Mouse (Mus musculus): ENCODE results near the gene Ccdc181. TPM values are rescaled to one million over a fixed set of nuclear protein-coding genes. Genes with fewer than 3 reads are reported as not detected.
A peak's percentile ranks its signal among the peaks of the same experiment; 100 is the strongest.

Ccdc181 gene
- polyA plus RNA-seq, 1 experiment from 2014 or later = 8.7 TPM

DNA sequence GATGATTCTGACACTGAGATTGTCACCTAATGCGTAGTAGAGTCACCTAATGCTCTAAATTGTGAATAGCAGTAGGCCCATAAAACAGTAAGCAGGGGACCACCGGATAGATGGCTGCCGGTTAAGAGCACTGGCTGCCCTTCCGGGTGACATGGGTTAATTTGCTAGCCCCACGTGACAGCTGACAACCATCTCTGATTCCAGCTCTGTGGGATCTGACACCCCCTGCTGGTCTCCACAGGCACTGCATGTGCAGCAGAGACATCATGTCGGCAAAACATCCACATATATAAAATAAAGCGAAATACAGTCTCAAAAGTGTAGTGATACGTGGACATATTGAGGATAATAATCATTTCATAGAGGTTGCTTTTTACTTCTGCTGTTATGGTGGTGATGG is 39.9 kb downstream of the Ccdc181 start:
- peak; percentile 45 for DNase-seq (ENCODE audit: low spot score)
- no peaks in the 10 kb centered on the region for H3K27me3 ChIP-seq (ENCODE audit: control insufficient read depth, insufficient read depth, low read length)
- H3K9me3 ChIP-seq (replicated peaks; ENCODE audit: control insufficient read depth, low read length) = no peaks in the 10 kb centered on the region
- no peak overlapping the region for H3K4me2 ChIP-seq (ENCODE audit: low read depth, low read length)
- H3K9ac ChIP-seq (replicated peaks; ENCODE audit: low read length) = no peak overlapping the region
- no peaks in the 10 kb centered on the region for H3K36me3 ChIP-seq (replicated peaks; ENCODE audit: control insufficient read depth, insufficient read depth, low read depth, low read length)
- WGBS = 72% methylated on average over 8 of the region's 8 CpGs
- H3K27ac ChIP-seq (replicated peaks; ENCODE audit: low read depth, low read length) = no peak overlapping the region
- no peak overlapping the region for H3K4me3 ChIP-seq (ENCODE audit: low read depth, low read length)
- H3K4me1 ChIP-seq (ENCODE audit: control insufficient read depth, insufficient read depth, low read length) = no peaks in the 10 kb centered on the region
- ATAC-seq (replicated peaks; ENCODE audit: insufficient number of reproducible peaks, low FRiP score, low TSS enrichment, low read depth) = no peak

DNA sequence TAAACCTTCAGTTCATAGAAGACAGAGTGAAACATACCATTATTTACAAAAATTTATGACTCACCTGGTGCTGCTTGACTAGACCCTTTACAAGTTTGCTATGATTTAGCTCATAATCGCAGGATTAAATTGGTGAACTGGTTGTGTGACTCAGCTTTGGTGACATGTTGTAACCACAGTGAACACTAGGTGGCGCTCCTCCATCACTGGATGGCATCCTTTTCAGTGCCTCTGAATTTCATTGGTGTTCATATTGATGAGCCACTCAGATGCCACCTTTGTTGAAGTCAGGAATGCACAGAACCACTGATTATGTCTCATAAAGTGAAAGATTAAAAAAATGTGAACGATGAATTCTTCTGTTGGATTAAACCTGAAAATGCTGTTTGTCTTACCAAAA is 41.3 kb downstream of the Ccdc181 start:
- Histone ChIP-seq H3K27ac (replicated peaks; ENCODE audit: low read depth, low read length) (no peak overlapping the region), H3K27me3 (ENCODE audit: control insufficient read depth, insufficient read depth, low read length) (no peaks in the 10 kb centered on the region), H3K9me3 (replicated peaks; ENCODE audit: control insufficient read depth, low read length) (no peaks in the 10 kb centered on the region), H3K4me2 (ENCODE audit: low read depth, low read length) (no peak overlapping the region), H3K4me1 (ENCODE audit: control insufficient read depth, insufficient read depth, low read length) (no peaks in the 10 kb centered on the region), H3K4me3 (ENCODE audit: low read depth, low read length) (no peak overlapping the region), H3K9ac (replicated peaks; ENCODE audit: low read length) (no peak overlapping the region), H3K36me3 (replicated peaks; ENCODE audit: control insufficient read depth, insufficient read depth, low read depth, low read length) (no peaks in the 10 kb centered on the region)
- no peak for ATAC-seq (replicated peaks; ENCODE audit: insufficient number of reproducible peaks, low FRiP score, low TSS enrichment, low read depth)
- DNase-seq (ENCODE audit: low spot score) = peak; percentile 81
- 33% methylated on average over 3 of the region's 3 CpGs for WGBS

DNA sequence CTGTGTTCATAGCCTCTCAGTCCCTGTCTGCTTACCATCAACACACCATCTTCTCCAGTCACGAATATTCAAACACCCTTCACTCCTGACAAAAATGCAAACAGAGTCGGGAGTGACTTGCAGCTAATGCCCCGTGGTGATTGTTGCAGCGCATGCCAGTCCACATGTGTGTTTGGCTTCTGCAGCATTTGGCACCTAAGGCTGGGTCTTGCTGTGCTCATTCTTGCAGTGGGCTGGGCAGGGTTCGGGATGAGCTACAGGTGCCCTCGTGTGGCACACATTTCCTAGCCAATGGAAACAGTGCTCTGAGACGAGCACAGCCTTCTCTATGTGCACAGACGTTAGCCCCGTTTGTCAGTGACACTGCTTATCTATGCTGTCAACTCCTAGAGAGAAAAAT is 41.9 kb downstream of the Ccdc181 start:
- H3K27ac ChIP-seq (replicated peaks; ENCODE audit: low read depth, low read length) = no peak overlapping the region
- H3K9me3 ChIP-seq (replicated peaks; ENCODE audit: control insufficient read depth, low read length) = no peaks in the 10 kb centered on the region
- H3K4me1 ChIP-seq (ENCODE audit: control insufficient read depth, insufficient read depth, low read length) = no peaks in the 10 kb centered on the region
- WGBS = 88% methylated on average over 9 of the region's 9 CpGs
- H3K27me3 ChIP-seq (ENCODE audit: control insufficient read depth, insufficient read depth, low read length) = no peaks in the 10 kb centered on the region
- ATAC-seq (replicated peaks; ENCODE audit: insufficient number of reproducible peaks, low FRiP score, low TSS enrichment, low read depth) (no peak), DNase-seq (ENCODE audit: low spot score) (no peak)
- H3K36me3 ChIP-seq (replicated peaks; ENCODE audit: control insufficient read depth, insufficient read depth, low read depth, low read length) = no peaks in the 10 kb centered on the region
- H3K4me3 ChIP-seq (ENCODE audit: low read depth, low read length) = no peak overlapping the region
- H3K9ac ChIP-seq (replicated peaks; ENCODE audit: low read length) = no peak overlapping the region
- no peak overlapping the region for H3K4me2 ChIP-seq (ENCODE audit: low read depth, low read length)

DNA sequence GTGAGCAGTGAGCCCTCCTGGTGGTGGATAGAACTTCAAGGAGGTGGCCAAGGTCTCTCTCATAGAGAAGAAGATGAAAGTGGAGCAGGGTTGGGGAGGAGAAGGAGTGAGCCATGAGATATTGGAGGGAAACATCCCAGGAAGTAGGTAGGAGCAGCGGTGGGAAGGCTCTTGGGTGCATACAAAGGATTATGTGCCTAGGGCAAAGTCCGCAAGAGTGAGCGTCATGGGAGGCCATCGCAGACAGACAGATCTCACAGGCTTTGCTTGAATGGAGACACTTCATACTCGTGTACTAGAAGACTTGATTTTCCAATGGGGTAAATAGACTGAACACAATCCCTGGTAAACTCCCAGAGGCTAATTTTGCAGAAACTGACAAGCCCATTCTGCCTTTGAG is 43.1 kb downstream of the Ccdc181 start:
- Histone ChIP-seq H3K4me1 (ENCODE audit: control insufficient read depth, insufficient read depth, low read length) (no peaks in the 10 kb centered on the region), H3K27ac (replicated peaks; ENCODE audit: low read depth, low read length) (no peak overlapping the region), H3K9ac (replicated peaks; ENCODE audit: low read length) (no peak overlapping the region), H3K4me3 (ENCODE audit: low read depth, low read length) (no peak overlapping the region), H3K36me3 (replicated peaks; ENCODE audit: control insufficient read depth, insufficient read depth, low read depth, low read length) (no peaks in the 10 kb centered on the region), H3K9me3 (replicated peaks; ENCODE audit: control insufficient read depth, low read length) (no peaks in the 10 kb centered on the region), H3K27me3 (ENCODE audit: control insufficient read depth, insufficient read depth, low read length) (no peaks in the 10 kb centered on the region), H3K4me2 (ENCODE audit: low read depth, low read length) (no peak overlapping the region)
- 89% methylated on average over 5 of the region's 5 CpGs for WGBS
- DNase-seq (ENCODE audit: low spot score) (no peak), ATAC-seq (replicated peaks; ENCODE audit: insufficient number of reproducible peaks, low FRiP score, low TSS enrichment, low read depth) (no peak)

- no peaks in the 10 kb centered on the region for H3K27me3 ChIP-seq (ENCODE audit: control insufficient read depth, insufficient read depth, low read length)
- no peak overlapping the region for H3K27ac ChIP-seq (replicated peaks; ENCODE audit: low read depth, low read length)
Observed at GRCm38 (mm10) chr1:164319542-164320140, 44.3 kb downstream of the Ccdc181 start.

DNA sequence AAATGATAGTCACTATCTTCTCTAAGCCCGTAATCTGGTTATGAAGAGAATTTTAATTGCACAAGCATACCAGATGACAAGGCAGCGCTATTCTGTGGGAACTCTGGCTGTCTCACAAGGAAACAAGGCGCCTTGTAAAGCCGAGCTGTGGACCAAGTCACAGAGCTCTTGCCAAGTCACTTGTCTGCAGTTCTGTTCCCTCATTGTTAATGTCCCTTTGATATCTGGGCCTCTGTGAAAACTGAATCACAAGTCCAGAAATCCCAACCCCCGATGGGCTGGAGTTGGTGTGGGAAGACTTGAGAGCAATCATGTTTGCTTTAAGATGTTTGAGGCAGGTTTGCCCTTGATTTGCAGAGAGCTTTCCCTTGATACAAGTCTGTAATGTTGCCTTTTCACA is 45.3 kb downstream of the Ccdc181 start:
- no peaks in the 10 kb centered on the region for H3K4me1 ChIP-seq (ENCODE audit: control insufficient read depth, insufficient read depth, low read length)
- 79% methylated on average over 5 of the region's 5 CpGs for WGBS
- H3K4me2 ChIP-seq (ENCODE audit: low read depth, low read length) = no peak overlapping the region
- H3K27ac ChIP-seq (replicated peaks; ENCODE audit: low read depth, low read length) = no peak overlapping the region
- H3K27me3 ChIP-seq (ENCODE audit: control insufficient read depth, insufficient read depth, low read length) = no peaks in the 10 kb centered on the region
- H3K36me3 ChIP-seq (replicated peaks; ENCODE audit: control insufficient read depth, insufficient read depth, low read depth, low read length) = no peaks in the 10 kb centered on the region
- no peak overlapping the region for H3K4me3 ChIP-seq (ENCODE audit: low read depth, low read length)
- ATAC-seq (replicated peaks; ENCODE audit: insufficient number of reproducible peaks, low FRiP score, low TSS enrichment, low read depth) = no peak
- H3K9me3 ChIP-seq (replicated peaks; ENCODE audit: control insufficient read depth, low read length) = no peaks in the 10 kb centered on the region
- no peak for DNase-seq (ENCODE audit: low spot score)
- no peak overlapping the region for H3K9ac ChIP-seq (replicated peaks; ENCODE audit: low read length)

More at GRCm38 (mm10) chr1:164319542-164320140, 44.3 kb downstream of the Ccdc181 start:
- DNase-seq (ENCODE audit: low spot score) (no peak), ATAC-seq (replicated peaks; ENCODE audit: insufficient number of reproducible peaks, low FRiP score, low TSS enrichment, low read depth) (no peak)
- no peaks in the 10 kb centered on the region for H3K4me1 ChIP-seq (ENCODE audit: control insufficient read depth, insufficient read depth, low read length)
- no peaks in the 10 kb centered on the region for H3K36me3 ChIP-seq (replicated peaks; ENCODE audit: control insufficient read depth, insufficient read depth, low read depth, low read length)
- no peak overlapping the region for H3K4me3 ChIP-seq (ENCODE audit: low read depth, low read length)
- no peak overlapping the region for H3K4me2 ChIP-seq (ENCODE audit: low read depth, low read length)
- H3K9me3 ChIP-seq (replicated peaks; ENCODE audit: control insufficient read depth, low read length) = no peaks in the 10 kb centered on the region
- WGBS = 83% methylated on average over 14 of the region's 14 CpGs
- H3K9ac ChIP-seq (replicated peaks; ENCODE audit: low read length) = no peak overlapping the region

DNA sequence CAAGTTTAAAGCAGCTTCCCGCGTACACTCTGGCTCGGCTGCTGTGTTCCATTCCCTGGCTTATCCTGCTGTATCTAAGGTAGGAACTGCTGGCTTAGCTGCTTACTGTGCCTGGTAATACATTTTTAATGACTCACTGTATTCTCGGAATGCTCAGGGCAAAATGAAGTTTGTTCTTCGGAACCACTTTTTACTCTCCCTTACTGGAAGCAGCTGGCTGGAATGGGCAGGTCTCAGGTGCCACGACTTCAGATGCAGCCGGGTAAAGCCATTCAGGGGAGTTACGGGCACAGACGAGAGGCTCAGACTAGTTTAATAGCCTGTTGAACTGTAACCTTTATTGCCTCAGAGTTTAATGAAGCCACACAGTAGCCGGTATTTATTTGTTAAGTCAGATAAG is 46.0 kb downstream of the Ccdc181 start:
- no peaks in the 10 kb centered on the region for H3K27me3 ChIP-seq (ENCODE audit: control insufficient read depth, insufficient read depth, low read length)
- no peak overlapping the region for H3K27ac ChIP-seq (replicated peaks; ENCODE audit: low read depth, low read length)
- H3K4me1 ChIP-seq (ENCODE audit: control insufficient read depth, insufficient read depth, low read length) = no peaks in the 10 kb centered on the region
- no peak overlapping the region for H3K4me3 ChIP-seq (ENCODE audit: low read depth, low read length)
- no peak overlapping the region for H3K4me2 ChIP-seq (ENCODE audit: low read depth, low read length)
- no peak for ATAC-seq (replicated peaks; ENCODE audit: insufficient number of reproducible peaks, low FRiP score, low TSS enrichment, low read depth)
- no peak for DNase-seq (ENCODE audit: low spot score)
- H3K9ac ChIP-seq (replicated peaks; ENCODE audit: low read length) = no peak overlapping the region
- no peaks in the 10 kb centered on the region for H3K9me3 ChIP-seq (replicated peaks; ENCODE audit: control insufficient read depth, low read length)
- H3K36me3 ChIP-seq (replicated peaks; ENCODE audit: control insufficient read depth, insufficient read depth, low read depth, low read length) = no peaks in the 10 kb centered on the region
- 87% methylated on average over 10 of the region's 10 CpGs for WGBS

- no peaks in the 10 kb centered on the region for H3K36me3 ChIP-seq (replicated peaks; ENCODE audit: control insufficient read depth, insufficient read depth, low read depth, low read length)
- no peak for DNase-seq (ENCODE audit: low spot score)
- no peaks in the 10 kb centered on the region for H3K4me1 ChIP-seq (ENCODE audit: control insufficient read depth, insufficient read depth, low read length)
- H3K4me2 ChIP-seq (ENCODE audit: low read depth, low read length) = no peak overlapping the region
- no peak overlapping the region for H3K4me3 ChIP-seq (ENCODE audit: low read depth, low read length)
- no peak overlapping the region for H3K9ac ChIP-seq (replicated peaks; ENCODE audit: low read length)
- no peaks in the 10 kb centered on the region for H3K27me3 ChIP-seq (ENCODE audit: control insufficient read depth, insufficient read depth, low read length)
- no peak overlapping the region for H3K27ac ChIP-seq (replicated peaks; ENCODE audit: low read depth, low read length)
- WGBS = 79% methylated on average over 8 of the region's 8 CpGs
- H3K9me3 ChIP-seq (replicated peaks; ENCODE audit: control insufficient read depth, low read length) = no peaks in the 10 kb centered on the region
- no peak for ATAC-seq (replicated peaks; ENCODE audit: insufficient number of reproducible peaks, low FRiP score, low TSS enrichment, low read depth)
Observed at GRCm38 (mm10) chr1:164322987-164323650, 47.7 kb downstream of the Ccdc181 start.
